Mouse (Mus musculus): ENCODE data around the gene Stx2. TPM values are rescaled to one million over a fixed set of nuclear protein-coding genes. Genes with fewer than 3 reads are reported as not detected.

Gene Stx2
- polyA plus RNA-seq, 1 experiment from 2014 or later: 27.8 TPM

GRCm38 (mm10) chr5:129029131-129029723, 20.9 kb upstream of the Stx2 start:
- no peaks in the 10 kb centered on the region for H3K27me3 ChIP-seq (ENCODE audit: control insufficient read depth, insufficient read depth, low read length)
- H3K4me1 ChIP-seq (ENCODE audit: control insufficient read depth, insufficient read depth, low read length): no peaks in the 10 kb centered on the region
- no peak overlapping the region for H3K4me2 ChIP-seq (ENCODE audit: low read depth, low read length)
- ATAC-seq (ENCODE audit: insufficient read depth, low FRiP score): no peak
- no peaks in the 10 kb centered on the region for H3K36me3 ChIP-seq (ENCODE audit: control insufficient read depth, insufficient read depth, low read length)
- WGBS: 76% methylated on average over 5 of the region's 5 CpGs
- H3K9me3 ChIP-seq (replicated peaks; ENCODE audit: control insufficient read depth, low read length): no peaks in the 10 kb centered on the region
- H3K9ac ChIP-seq (ENCODE audit: low read length): no peak overlapping the region
- no peak overlapping the region for H3K4me3 ChIP-seq (replicated peaks; ENCODE audit: low read length)
- H3K27ac ChIP-seq (ENCODE audit: low read length): no peak overlapping the region

DNA sequence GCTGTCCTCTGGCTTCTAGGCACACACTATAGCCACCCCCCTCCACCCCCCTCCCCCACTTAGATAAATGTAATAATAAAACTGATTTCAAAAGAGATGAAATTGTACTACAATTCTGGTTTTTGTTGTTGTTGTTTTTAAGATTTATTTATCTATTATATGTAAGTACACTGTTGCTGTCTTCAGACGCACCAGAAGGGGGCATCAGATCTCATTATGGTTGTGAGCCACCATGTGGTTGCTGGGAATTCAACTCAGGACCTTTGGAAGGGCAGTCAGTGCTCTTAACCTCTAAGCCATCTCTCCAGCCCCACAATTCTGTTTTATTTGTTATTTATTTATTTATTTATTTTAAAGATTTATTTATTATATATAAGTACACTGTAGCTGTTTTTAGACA, 18.3 kb upstream of the Stx2 start:
- H3K36me3 ChIP-seq (ENCODE audit: control insufficient read depth, insufficient read depth, low read length): no peaks in the 10 kb centered on the region; the same call in 1 of the 2 replicates
- no peaks in the 10 kb centered on the region for H3K9me3 ChIP-seq (replicated peaks; ENCODE audit: control insufficient read depth, low read length)
- no peaks in the 10 kb centered on the region for H3K27me3 ChIP-seq (ENCODE audit: control insufficient read depth, insufficient read depth, low read length)
- no peak overlapping the region for H3K27ac ChIP-seq (ENCODE audit: low read length)
- H3K4me1 ChIP-seq (ENCODE audit: control insufficient read depth, insufficient read depth, low read length): peaks cover 3% of the 10 kb centered on the region; the same call in 1 of the 2 replicates
- ATAC-seq (ENCODE audit: insufficient read depth, low FRiP score): no peak
- H3K9ac ChIP-seq (ENCODE audit: low read length): no peak overlapping the region
- no peak overlapping the region for H3K4me2 ChIP-seq (ENCODE audit: low read depth, low read length)
- H3K4me3 ChIP-seq (replicated peaks; ENCODE audit: low read length): no peak overlapping the region
- 80% methylated on average over 1 of the region's 1 CpGs for WGBS

DNA sequence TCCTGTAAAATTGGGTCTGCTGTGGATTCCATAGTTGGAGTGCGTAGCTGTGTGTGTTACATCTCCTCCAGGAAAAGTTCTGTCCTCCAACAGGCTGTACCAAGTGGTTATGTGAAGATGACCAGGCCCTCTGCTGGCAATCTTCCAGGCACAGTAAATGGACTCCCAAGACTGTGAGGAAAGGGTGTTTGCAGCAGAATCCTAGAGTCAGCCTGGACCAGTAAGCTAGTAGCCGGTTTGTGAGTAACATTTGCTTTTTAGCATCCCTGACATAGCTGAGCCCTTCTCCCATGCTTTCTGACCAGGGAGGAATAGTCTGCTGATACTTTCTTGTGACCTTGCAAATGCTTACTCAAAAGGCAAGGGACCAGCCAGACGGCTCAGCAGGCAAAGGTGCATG, 17.8 kb upstream of the Stx2 start:
- no peak overlapping the region for H3K9ac ChIP-seq (ENCODE audit: low read length)
- H3K27me3 ChIP-seq (ENCODE audit: control insufficient read depth, insufficient read depth, low read length): no peaks in the 10 kb centered on the region
- no peak overlapping the region for H3K27ac ChIP-seq (ENCODE audit: low read length)
- ATAC-seq (ENCODE audit: insufficient read depth, low FRiP score): no peak
- no peaks in the 10 kb centered on the region; the same call in 1 of the 2 replicates for H3K36me3 ChIP-seq (ENCODE audit: control insufficient read depth, insufficient read depth, low read length)
- no peaks in the 10 kb centered on the region for H3K9me3 ChIP-seq (replicated peaks; ENCODE audit: control insufficient read depth, low read length)
- 77% methylated on average over 3 of the region's 3 CpGs for WGBS
- H3K4me1 ChIP-seq (ENCODE audit: control insufficient read depth, insufficient read depth, low read length): peaks cover 6% of the 10 kb centered on the region; the same call in 1 of the 2 replicates
- H3K4me3 ChIP-seq (replicated peaks; ENCODE audit: low read length): no peak overlapping the region
- H3K4me2 ChIP-seq (ENCODE audit: low read depth, low read length): no peak overlapping the region

DNA sequence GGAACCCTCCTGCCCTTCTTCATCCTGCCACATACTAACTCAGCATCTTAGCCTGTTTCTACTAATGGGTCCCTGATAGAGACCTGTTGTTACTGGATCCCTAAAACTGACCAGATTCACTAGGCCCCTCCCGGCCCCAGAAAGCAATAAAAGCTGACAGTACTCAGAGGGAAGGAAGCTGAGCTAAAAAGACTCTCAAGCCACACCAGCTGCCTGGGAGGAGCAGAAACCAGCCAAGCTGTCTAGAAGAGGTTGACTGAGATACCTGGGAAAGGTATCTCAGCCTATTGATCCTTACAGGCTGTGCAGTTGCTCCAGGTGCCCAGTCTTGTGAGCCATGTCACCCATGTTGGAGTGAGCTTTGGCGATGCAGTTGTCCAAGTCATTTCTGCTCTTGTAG, 17.4 kb upstream of the Stx2 start:
- H3K9ac ChIP-seq (ENCODE audit: low read length): no peak overlapping the region
- H3K9me3 ChIP-seq (replicated peaks; ENCODE audit: control insufficient read depth, low read length): no peaks in the 10 kb centered on the region
- no peaks in the 10 kb centered on the region for H3K27me3 ChIP-seq (ENCODE audit: control insufficient read depth, insufficient read depth, low read length)
- H3K36me3 ChIP-seq (ENCODE audit: control insufficient read depth, insufficient read depth, low read length): no peaks in the 10 kb centered on the region; the same call in 1 of the 2 replicates
- H3K4me3 ChIP-seq (replicated peaks; ENCODE audit: low read length): no peak overlapping the region
- peaks cover 6% of the 10 kb centered on the region; the same call in 1 of the 2 replicates for H3K4me1 ChIP-seq (ENCODE audit: control insufficient read depth, insufficient read depth, low read length)
- ATAC-seq (ENCODE audit: insufficient read depth, low FRiP score): no peak
- 81% methylated on average over 2 of the region's 2 CpGs for WGBS
- no peak overlapping the region for H3K27ac ChIP-seq (ENCODE audit: low read length)
- no peak overlapping the region for H3K4me2 ChIP-seq (ENCODE audit: low read depth, low read length)

- Histone ChIP-seq H3K9me3 (replicated peaks; ENCODE audit: control insufficient read depth, low read length) (no peaks in the 10 kb centered on the region), H3K36me3 (ENCODE audit: control insufficient read depth, insufficient read depth, low read length) (no peaks in the 10 kb centered on the region; the same call in 1 of the 2 replicates), H3K27me3 (ENCODE audit: control insufficient read depth, insufficient read depth, low read length) (no peaks in the 10 kb centered on the region), H3K9ac (ENCODE audit: low read length) (no peak overlapping the region), H3K27ac (ENCODE audit: low read length) (no peak overlapping the region), H3K4me1 (ENCODE audit: control insufficient read depth, insufficient read depth, low read length) (peaks cover 6% of the 10 kb centered on the region; the same call in 1 of the 2 replicates), H3K4me2 (ENCODE audit: low read depth, low read length) (no peak overlapping the region), H3K4me3 (replicated peaks; ENCODE audit: low read length) (no peak overlapping the region)
- ATAC-seq (ENCODE audit: insufficient read depth, low FRiP score): no peak
- 42% methylated on average over 2 of the region's 2 CpGs for WGBS
These were observed 16.7 kb upstream of the Stx2 start for GRCm38 (mm10) chr5:129025048-129025447.

DNA sequence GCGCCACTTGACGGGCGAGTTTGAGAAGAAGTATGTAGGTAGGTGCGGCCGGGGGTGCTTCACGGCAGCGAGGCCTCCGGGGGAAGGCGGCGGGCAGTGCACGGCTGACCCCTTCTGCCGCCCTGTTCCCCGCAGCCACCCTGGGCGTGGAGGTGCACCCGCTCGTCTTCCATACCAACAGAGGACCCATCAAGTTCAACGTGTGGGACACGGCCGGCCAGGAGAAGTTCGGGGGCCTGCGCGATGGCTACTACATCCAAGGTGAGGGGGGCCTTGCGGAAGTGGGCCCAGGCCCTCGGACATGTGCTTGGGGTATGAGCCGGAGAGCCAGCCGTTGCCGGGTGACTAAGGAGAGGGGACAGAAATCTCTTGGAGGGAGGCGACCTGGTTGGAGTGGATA, 12.4 kb upstream of the Stx2 start:
- peak overlapping the region; percentile 97 for H3K27ac ChIP-seq (ENCODE audit: low read length)
- H3K4me3 ChIP-seq (replicated peaks; ENCODE audit: low read length): peak overlapping the region; percentile 93
- ATAC-seq (ENCODE audit: insufficient read depth, low FRiP score): no peak
- no peaks in the 10 kb centered on the region for H3K9me3 ChIP-seq (replicated peaks; ENCODE audit: control insufficient read depth, low read length)
- H3K9ac ChIP-seq (ENCODE audit: low read length): peak overlapping the region; percentile 98
- peak overlapping the region; percentile 87 for H3K4me2 ChIP-seq (ENCODE audit: low read depth, low read length)
- H3K4me1 ChIP-seq (ENCODE audit: control insufficient read depth, insufficient read depth, low read length): peaks cover 9% of the 10 kb centered on the region; the same call in 1 of the 2 replicates
- WGBS: 7% methylated on average over 28 of the region's 28 CpGs
- H3K27me3 ChIP-seq (ENCODE audit: control insufficient read depth, insufficient read depth, low read length): no peaks in the 10 kb centered on the region
- H3K36me3 ChIP-seq (ENCODE audit: control insufficient read depth, insufficient read depth, low read length): no peaks in the 10 kb centered on the region; the same call in 1 of the 2 replicates

DNA sequence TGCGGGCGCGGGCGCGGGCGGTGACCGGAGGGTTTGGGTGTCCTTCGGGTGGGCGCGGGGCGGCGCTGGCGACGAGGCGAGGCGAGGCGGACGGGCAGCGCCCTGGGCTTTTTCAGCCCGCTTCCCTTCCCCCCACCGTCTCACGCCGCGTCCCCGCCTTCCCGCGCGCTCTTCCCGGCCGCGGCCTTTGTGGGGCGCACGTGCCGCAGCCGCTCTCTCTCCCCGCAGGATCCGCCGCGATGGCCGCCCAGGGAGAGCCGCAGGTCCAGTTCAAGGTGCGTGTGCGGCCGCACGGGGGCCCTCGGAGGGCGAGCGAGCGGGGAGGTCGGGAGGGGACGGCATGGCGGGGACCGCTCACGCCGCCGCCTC, 11.9 kb upstream of the Stx2 start:
- H3K9ac ChIP-seq (ENCODE audit: low read length): peak overlapping the region; percentile 98
- peak; percentile 82 for ATAC-seq (ENCODE audit: insufficient read depth, low FRiP score)
- H3K4me2 ChIP-seq (ENCODE audit: low read depth, low read length): peak overlapping the region; percentile 87
- WGBS: under 1% methylated on average over 56 of the region's 56 CpGs
- peaks cover 9% of the 10 kb centered on the region; the same call in 1 of the 2 replicates for H3K4me1 ChIP-seq (ENCODE audit: control insufficient read depth, insufficient read depth, low read length)
- H3K36me3 ChIP-seq (ENCODE audit: control insufficient read depth, insufficient read depth, low read length): no peaks in the 10 kb centered on the region; the same call in 1 of the 2 replicates
- H3K27me3 ChIP-seq (ENCODE audit: control insufficient read depth, insufficient read depth, low read length): no peaks in the 10 kb centered on the region
- peak overlapping the region; percentile 97 for H3K27ac ChIP-seq (ENCODE audit: low read length)
- peak overlapping the region; percentile 93 for H3K4me3 ChIP-seq (replicated peaks; ENCODE audit: low read length)
- H3K9me3 ChIP-seq (replicated peaks; ENCODE audit: control insufficient read depth, low read length): no peaks in the 10 kb centered on the region

GRCm38 (mm10) chr5:129019497-129020299, 11.3 kb upstream of the Stx2 start, which contains the start of gene Ran:
Ran (plus strand) TSS chr5:129020069.
- peak; percentile 94 for ATAC-seq (ENCODE audit: insufficient read depth, low FRiP score)
- under 1% methylated on average over 94 of the region's 102 CpGs for WGBS
- H3K4me2 ChIP-seq (ENCODE audit: low read depth, low read length): peak within 1 kb of the TSS; percentile 87
- no peaks in the 10 kb centered on the region for H3K27me3 ChIP-seq (ENCODE audit: control insufficient read depth, insufficient read depth, low read length)
- H3K27ac ChIP-seq (ENCODE audit: low read length): peak within 1 kb of the TSS; percentile 98
- no peaks in the 10 kb centered on the region; the same call in 1 of the 2 replicates for H3K36me3 ChIP-seq (ENCODE audit: control insufficient read depth, insufficient read depth, low read length)
- no peaks in the 10 kb centered on the region for H3K9me3 ChIP-seq (replicated peaks; ENCODE audit: control insufficient read depth, low read length)
- peak within 1 kb of the TSS; percentile 93 for H3K4me3 ChIP-seq (replicated peaks; ENCODE audit: low read length)
- H3K9ac ChIP-seq (ENCODE audit: low read length): peak within 1 kb of the TSS; percentile 98
- peaks cover 9% of the 10 kb centered on the region; the same call in 1 of the 2 replicates for H3K4me1 ChIP-seq (ENCODE audit: control insufficient read depth, insufficient read depth, low read length)

Measured in stomach, embryonic 16.5 days (tissue).